Mouse (Mus musculus) embryonic facial prominence, embryonic 11.5 days (tissue): ENCODE results near the gene Hsd17b12. TPM values are rescaled to one million over a fixed set of nuclear protein-coding genes. Genes with fewer than 3 reads are reported as not detected.

Experiments
- ATAC-seq: fragments of 200-750 bp; cut with Nextera tagmentation; replicated peaks from 2 replicates; pipeline ENCODE4 v1.8.0; 2017; ENCODE audit warnings: low read depth; ENCODE audit not compliant: insufficient number of reproducible peaks, low FRiP score, low TSS enrichment
- DNase-seq: peaks from one replicate; pipeline ENCODE4 v3.0.0-alpha.2; 2015; ENCODE audit warnings: low spot score
- H3K27ac ChIP-seq: fragments of 300-500 bp; sonication (generic); replicated peaks from 2 replicates; pipeline ENCODE4 v1.5.1; 2014; ENCODE audit warnings: mild to moderate bottlenecking, low read depth, low read length, control low read depth
- H3K27me3 ChIP-seq: fragments of 300-500 bp; sonication (generic); 2 replicates; pipeline ENCODE4 v1.6.1; 2014; ENCODE audit warnings: mild to moderate bottlenecking, low read length, moderate library complexity, mixed read lengths; ENCODE audit not compliant: control insufficient read depth, insufficient read depth
- H3K36me3 ChIP-seq: fragments of 300-500 bp; sonication (generic); replicated peaks from 2 replicates; pipeline ENCODE4 v1.6.1; 2014; ENCODE audit warnings: low read depth, mild to moderate bottlenecking, low read length, moderate library complexity, mixed read lengths; ENCODE audit not compliant: control insufficient read depth, insufficient read depth
- H3K4me1 ChIP-seq: fragments of 300-500 bp; sonication (generic); 2 replicates; pipeline ENCODE4 v1.6.1; 2014; ENCODE audit warnings: low read length, mixed read lengths; ENCODE audit not compliant: control insufficient read depth, insufficient read depth
- H3K4me2 ChIP-seq: fragments of 300-500 bp; sonication (generic); 2 replicates; pipeline ENCODE4 v1.6.1; 2014; ENCODE audit warnings: low read depth, mild to moderate bottlenecking, control low read depth, low read length, moderate library complexity
- H3K4me3 ChIP-seq: fragments of 300-500 bp; sonication (generic); 2 replicates; pipeline ENCODE4 v1.5.1; 2014; ENCODE audit warnings: low read depth, low read length, control low read depth
- H3K9ac ChIP-seq: fragments of 300-500 bp; sonication (generic); replicated peaks from 2 replicates; pipeline ENCODE4 v1.6.1; 2014; ENCODE audit warnings: mild to moderate bottlenecking, control low read depth, low read length
- H3K9me3 ChIP-seq: fragments of 300-500 bp; sonication (generic); replicated peaks from 2 replicates; pipeline ENCODE4 v1.6.1; 2016; ENCODE audit warnings: mild to moderate bottlenecking, low read length, inconsistent platforms, mixed read lengths; ENCODE audit not compliant: control insufficient read depth
- WGBS: fragments of 180-500 bp; shearing (Covaris S2); extraction: QIAGEN DNeasy Blood & Tissue Kit; methylation state at CpG from one replicate; pipeline ENCODE4 v1.1.7; 2014; 5-methylcytosine and 5-hydroxymethylcytosine counted together
- microRNA-seq: library from miRNA; unstranded; fragments of <30 nt; microRNA quantifications from one replicate; pipeline ENCODE4, GENCODE M21; 2016; ENCODE audit warnings: borderline number of aligned reads
- polyA plus RNA-seq: library from polyadenylated mRNA; unstranded; fragments of >200 nt; fragmentation: Nextera tagmentation; extraction: Ambion mirVana; gene quantifications from 2 replicates; pipeline ENCODE4 v1.2.1, GENCODE M21; 2014

Gene Hsd17b12
- polyA plus RNA-seq, 1 experiment from 2014 or later = 126 TPM

DNA sequence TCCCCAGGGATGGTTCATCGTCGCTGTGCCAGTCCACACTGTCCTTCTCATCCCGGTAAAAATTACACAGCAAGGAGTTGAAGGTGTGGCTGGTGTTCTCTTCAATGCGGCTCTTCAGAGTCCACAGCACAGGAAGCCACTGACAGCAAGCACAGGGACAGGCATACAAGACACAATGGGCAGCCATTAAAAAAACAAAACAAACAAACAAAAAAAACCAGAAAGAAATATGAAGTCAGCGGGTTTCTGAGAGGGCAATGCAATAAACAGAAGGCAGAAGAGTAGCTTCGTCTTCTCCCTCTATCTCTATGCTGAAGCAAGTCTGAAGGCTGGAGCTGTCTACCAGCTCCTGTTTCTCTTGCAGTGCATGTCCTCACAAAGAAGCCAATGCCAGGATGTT lies 161.5 kb downstream of the Hsd17b12 start, which contains the start of gene Gm27027:
Gene Gm27027 (minus strand): TSS at position 101 of the 400 bp plus-strand sequence.
- no peak for ATAC-seq
- H3K36me3 ChIP-seq = peaks cover 3% of the 10 kb centered on the region; the same call in 1 of the 2 replicates
- no peak within 1 kb of the TSS for H3K4me3 ChIP-seq
- no peak for DNase-seq
- no peak within 1 kb of the TSS for H3K27ac ChIP-seq
- 91% methylated on average over 6 of the region's 6 CpGs for WGBS
- no peaks in the 10 kb centered on the region for H3K27me3 ChIP-seq
- H3K4me2 ChIP-seq = no peak within 1 kb of the TSS
- H3K9ac ChIP-seq = no peak within 1 kb of the TSS
- no peaks in the 10 kb centered on the region for H3K4me1 ChIP-seq
- no peaks in the 10 kb centered on the region for H3K9me3 ChIP-seq

DNA sequence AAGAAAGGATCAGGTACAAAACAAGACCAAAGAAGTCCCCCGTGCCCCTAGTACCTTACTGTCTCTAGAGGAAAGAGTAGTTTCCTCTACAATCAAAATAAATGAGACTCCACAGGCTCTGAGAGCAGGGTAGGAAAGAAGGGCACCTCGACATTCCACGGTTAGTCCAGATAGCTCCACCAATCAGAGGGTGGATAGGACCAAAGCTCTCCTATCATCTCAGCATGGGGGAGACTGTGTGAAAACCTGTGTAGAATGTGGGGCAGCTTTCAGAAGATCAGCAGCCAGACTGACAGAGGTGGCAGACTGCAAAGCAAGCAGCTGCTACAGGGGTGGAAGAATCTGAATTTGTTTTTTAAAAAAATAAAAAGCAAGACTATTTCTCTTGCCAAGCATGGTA lies 165.0 kb downstream of the Hsd17b12 start:
- H3K9ac ChIP-seq = no peak overlapping the region
- no peaks in the 10 kb centered on the region for H3K4me1 ChIP-seq
- H3K27me3 ChIP-seq = no peaks in the 10 kb centered on the region
- ATAC-seq (no peak), DNase-seq (no peak)
- H3K4me3 ChIP-seq = no peak overlapping the region
- no peak overlapping the region for H3K27ac ChIP-seq
- 34% methylated on average over 3 of the region's 3 CpGs for WGBS
- H3K9me3 ChIP-seq = no peaks in the 10 kb centered on the region
- no peak overlapping the region for H3K4me2 ChIP-seq
- H3K36me3 ChIP-seq = peaks cover 3% of the 10 kb centered on the region

DNA sequence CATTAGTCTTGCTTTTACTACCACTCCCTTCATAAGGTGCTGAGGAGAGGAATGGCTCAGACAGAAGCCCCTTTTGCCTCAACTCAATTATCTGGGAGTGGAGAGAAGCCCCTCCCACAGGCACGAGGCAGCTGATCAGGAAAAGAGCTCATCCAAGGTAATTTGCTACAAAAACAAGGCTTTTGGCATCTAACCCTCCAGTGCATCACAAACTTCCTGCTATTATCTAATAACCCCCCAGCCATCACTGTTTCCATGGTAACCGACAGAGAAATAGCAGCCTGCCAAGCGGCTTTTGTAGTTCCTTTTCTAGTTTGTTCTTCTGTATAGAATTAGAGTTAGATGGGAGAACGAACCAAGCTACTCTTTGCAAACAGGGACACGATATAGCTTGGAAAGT lies 165.5 kb downstream of the Hsd17b12 start:
- Histone ChIP-seq H3K4me2 (no peak overlapping the region), H3K4me3 (no peak overlapping the region), H3K9me3 (no peaks in the 10 kb centered on the region), H3K4me1 (no peaks in the 10 kb centered on the region), H3K9ac (no peak overlapping the region), H3K27me3 (no peaks in the 10 kb centered on the region), H3K27ac (no peak overlapping the region), H3K36me3 (peaks cover 3% of the 10 kb centered on the region)
- ATAC-seq = no peak
- DNase-seq = peak; percentile 57
- 41% methylated on average over 5 of the region's 5 CpGs for WGBS

DNA sequence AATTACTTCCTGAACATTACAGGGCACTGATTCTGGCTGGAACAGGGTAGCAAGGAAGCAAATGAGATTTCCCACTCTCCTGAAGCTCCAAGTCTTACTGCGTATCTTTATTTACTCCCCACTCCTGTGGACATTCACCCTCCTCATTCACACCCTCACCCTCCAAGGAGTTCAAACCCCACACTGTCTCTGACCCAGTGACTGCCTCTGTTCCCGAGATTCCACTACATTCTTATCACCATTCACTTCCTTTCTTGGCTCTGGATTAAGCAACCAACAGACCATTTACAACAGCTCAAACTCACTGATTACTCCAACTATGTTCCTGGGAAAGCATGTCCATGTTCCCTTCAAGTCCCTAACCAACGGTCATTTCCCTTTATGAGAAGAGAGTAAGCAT lies 166.4 kb downstream of the Hsd17b12 start:
- ATAC-seq (no peak), DNase-seq (no peak)
- Histone ChIP-seq H3K4me1 (no peaks in the 10 kb centered on the region), H3K9ac (no peak overlapping the region), H3K27ac (no peak overlapping the region), H3K4me3 (no peak overlapping the region), H3K9me3 (no peaks in the 10 kb centered on the region), H3K27me3 (no peaks in the 10 kb centered on the region), H3K36me3 (peaks cover 3% of the 10 kb centered on the region), H3K4me2 (no peak overlapping the region)
- 76% methylated on average over 3 of the region's 3 CpGs for WGBS

DNA sequence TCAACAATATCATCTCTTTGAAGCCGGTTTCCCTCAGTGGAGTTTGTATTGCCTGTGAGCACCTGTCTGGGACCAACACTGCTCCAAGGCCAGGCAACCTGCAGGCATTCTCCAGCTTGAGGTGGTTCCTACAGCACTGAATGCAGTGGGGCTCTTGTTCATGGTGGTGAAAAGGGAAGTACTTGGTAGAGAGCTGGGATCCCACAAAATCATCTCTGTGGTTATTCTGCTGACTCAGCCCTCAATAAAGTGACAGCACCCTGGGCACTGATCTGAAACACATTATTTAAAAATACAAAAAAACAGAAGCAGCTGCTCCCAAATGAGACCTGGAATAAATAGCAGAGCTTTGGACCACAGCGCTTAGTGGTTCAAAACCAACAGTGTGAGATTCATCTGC lies 169.3 kb downstream of the Hsd17b12 start:
- 92% methylated on average over 2 of the region's 2 CpGs for WGBS
- Histone ChIP-seq H3K4me2 (no peak overlapping the region), H3K27ac (no peak overlapping the region), H3K27me3 (no peaks in the 10 kb centered on the region), H3K36me3 (no peaks in the 10 kb centered on the region; the same call in 1 of the 2 replicates), H3K4me3 (no peak overlapping the region), H3K9me3 (no peaks in the 10 kb centered on the region), H3K4me1 (no peaks in the 10 kb centered on the region), H3K9ac (no peak overlapping the region)
- no peak for DNase-seq
- no peak for ATAC-seq

Small RNA genes lying within 50 kb of the gene (microRNA-seq; reads per million reads assigned to microRNA genes)
- not detected for gene Gm23630

Other genes with a start within 250 kb of the Hsd17b12 start
- 3.9 and 4.6 TPM in 2 replicates for gene Gm13889, start 200.8 kb downstream of the Hsd17b12 start, polyA plus RNA-seq
- not detected in 2 replicates for gene Gm27027, start 161.6 kb downstream of the Hsd17b12 start, polyA plus RNA-seq
- 50.2 and 53.5 TPM in 2 replicates for gene Alkbh3, start 147.2 kb downstream of the Hsd17b12 start, polyA plus RNA-seq
- gene Ttc17, start 248.7 kb upstream of the Hsd17b12 start, polyA plus RNA-seq = 14.2 and 14.4 TPM in 2 replicates